Mouse (Mus musculus) heart, embryonic 15.5 days (tissue): ENCODE measurements around the gene Trim43a. TPM values are rescaled to one million over a fixed set of nuclear protein-coding genes. Genes with fewer than 3 reads are reported as not detected.
"Not testable (repeated sequence)": the region's sequence is repeated elsewhere in the genome, so short reads cannot be mapped to it uniquely, and the experiment has no call there.

Experiments
- ATAC-seq: fragments of 200-750 bp; cut with Nextera tagmentation; replicated peaks from 2 replicates; pipeline ENCODE4 v1.8.0; 2017; ENCODE audit warnings: low read depth, moderate TSS enrichment; ENCODE audit not compliant: insufficient number of reproducible peaks, insufficient read depth, low FRiP score
- H3K27ac ChIP-seq: fragments of 300-500 bp; sonication (generic); 2 replicates; pipeline ENCODE4 v1.5.1; 2015; ENCODE audit warnings: mild to moderate bottlenecking, inconsistent platforms
- H3K27me3 ChIP-seq: fragments of 300-500 bp; sonication (generic); 2 replicates; pipeline ENCODE4 v1.6.1; 2015; ENCODE audit warnings: inconsistent platforms
- H3K36me3 ChIP-seq: fragments of 300-500 bp; sonication (generic); 2 replicates; pipeline ENCODE4 v1.6.1; 2015; ENCODE audit warnings: mild to moderate bottlenecking, inconsistent platforms
- H3K4me1 ChIP-seq: fragments of 300-500 bp; sonication (generic); replicated peaks from 2 replicates; pipeline ENCODE4 v1.6.1; 2015; ENCODE audit warnings: inconsistent platforms
- H3K4me2 ChIP-seq: fragments of 300-500 bp; sonication (generic); 2 replicates; pipeline ENCODE4 v1.6.1; 2015; ENCODE audit warnings: inconsistent platforms, mild to moderate bottlenecking, moderate library complexity
- H3K4me3 ChIP-seq: fragments of 300-500 bp; sonication (generic); 2 replicates; pipeline ENCODE4 v1.5.1; 2015; ENCODE audit warnings: mild to moderate bottlenecking, inconsistent platforms
- H3K9ac ChIP-seq: fragments of 300-500 bp; sonication (generic); 2 replicates; pipeline ENCODE4 v1.6.1; 2015; ENCODE audit warnings: mild to moderate bottlenecking, inconsistent platforms
- H3K9me3 ChIP-seq: fragments of 300-500 bp; sonication (generic); replicated peaks from 2 replicates; pipeline ENCODE4 v1.6.1; 2016; ENCODE audit warnings: inconsistent platforms
- WGBS: fragments of 180-500 bp; shearing (Covaris S2); methylation state at CpG from one replicate; pipeline ENCODE4 v1.1.7; 2015; ENCODE audit warnings: mixed read lengths; 5-methylcytosine and 5-hydroxymethylcytosine counted together
- polyA plus RNA-seq: library from polyadenylated mRNA; unstranded; fragments of >200 nt; fragmentation: Nextera tagmentation; extraction: Ambion mirVana; gene quantifications from 2 replicates; pipeline ENCODE4 v1.2.1, GENCODE M21; 2015

The Trim43a gene
- polyA plus RNA-seq, result 0.08 and 0.16 TPM in 2 replicates

DNA sequence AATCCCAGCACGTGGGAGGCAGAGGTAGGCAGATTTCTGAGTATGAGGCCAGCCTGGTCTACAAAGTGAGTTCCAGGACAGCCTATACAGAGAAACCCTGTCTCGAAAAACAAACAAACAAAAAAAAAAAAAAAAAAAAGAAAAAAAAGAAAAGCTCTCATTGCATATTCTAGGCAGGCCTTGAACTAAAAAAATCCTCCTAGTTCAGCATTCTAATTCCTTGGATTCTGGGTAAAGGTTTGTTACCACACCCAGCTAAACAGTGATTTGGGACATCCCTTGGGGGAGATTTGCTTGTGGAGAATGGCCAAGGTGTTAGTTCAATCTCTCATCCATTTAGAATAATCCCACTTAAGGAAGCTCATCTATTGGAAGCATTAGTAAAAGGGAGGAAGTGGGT lies at the start of gene Trim43a:
Gene Trim43a, plus strand, starts transcription at position 301 of the 400 bp plus-strand sequence.
- H3K4me1 ChIP-seq, H3K9me3 ChIP-seq, H3K36me3 ChIP-seq, H3K4me3 ChIP-seq, H3K4me2 ChIP-seq, H3K27ac ChIP-seq, ATAC-seq, H3K27me3 ChIP-seq, H3K9ac ChIP-seq: not testable (repeated sequence)
- WGBS, result 69% methylated on average over 2 of the region's 2 CpGs

DNA sequence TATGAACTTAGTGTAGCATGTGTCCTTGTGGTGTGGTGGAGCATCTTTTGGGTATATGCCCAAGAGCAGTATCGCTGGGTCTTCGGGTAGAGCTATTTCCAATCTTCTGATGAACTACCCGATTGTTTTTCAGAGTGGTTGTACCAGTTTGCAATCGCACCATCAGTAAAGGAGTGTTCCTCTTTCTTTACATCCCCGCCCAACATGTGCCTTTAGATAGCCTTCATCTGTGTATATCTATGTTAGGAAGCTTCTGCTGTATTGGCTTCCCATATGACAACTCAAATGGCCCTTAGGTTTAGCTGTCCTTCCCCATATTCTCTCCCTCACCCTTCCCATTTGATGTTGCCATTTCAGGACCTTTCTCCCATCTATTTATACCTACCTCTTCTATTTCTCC lies 46.6 kb upstream of the Trim43a start:
- ATAC-seq, result no peak
- WGBS, result 93% methylated on average over 5 of the region's 5 CpGs

DNA sequence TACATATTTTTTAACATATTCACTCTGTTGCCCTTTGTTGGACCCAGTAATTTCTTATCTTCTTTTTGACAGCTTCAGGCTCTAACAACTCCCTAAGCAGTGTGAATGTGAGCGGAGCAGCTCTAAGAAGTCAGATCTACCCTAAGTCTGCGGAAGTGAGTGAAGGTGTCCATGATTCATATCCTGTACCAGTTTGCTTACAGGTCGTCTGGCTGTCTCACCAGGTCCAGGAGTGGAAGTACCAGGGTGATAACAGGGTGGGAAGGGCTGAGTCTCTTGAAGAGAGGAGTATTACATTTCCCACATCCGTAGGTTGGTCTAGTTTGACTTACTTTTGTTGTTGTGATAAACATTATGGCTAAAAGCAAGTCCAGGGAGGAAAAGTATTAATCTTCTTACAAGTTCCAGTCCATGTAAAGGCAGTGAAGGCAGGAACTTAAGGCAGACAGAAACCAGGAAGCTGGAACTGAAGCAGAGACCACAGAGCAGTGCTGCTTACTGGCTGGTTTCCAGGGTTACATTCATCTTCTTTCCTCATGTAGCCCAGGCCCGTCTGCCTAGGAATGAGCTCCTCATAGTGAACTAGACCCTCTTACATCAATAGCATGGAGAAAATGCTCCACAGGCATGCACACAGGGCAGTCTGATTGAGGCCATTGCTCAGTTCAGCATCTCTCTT lies 41.0 kb upstream of the Trim43a start:
- Histone ChIP-seq H3K27me3 (no peaks in the 10 kb centered on the region), H3K4me3 (no peak overlapping the region), H3K4me2 (no peak overlapping the region), H3K36me3 (no peaks in the 10 kb centered on the region), H3K27ac (no peak overlapping the region), H3K4me1 (no peaks in the 10 kb centered on the region), H3K9ac (no peak overlapping the region), H3K9me3 (no peaks in the 10 kb centered on the region)
- WGBS, result 50% methylated on average over 5 of the region's 5 CpGs
- no peak for ATAC-seq

More for the DNA sequence above, 46.6 kb upstream of the Trim43a start:
- Histone ChIP-seq H3K4me1 (no peaks in the 10 kb centered on the region), H3K27ac (no peak overlapping the region), H3K4me2 (no peak overlapping the region), H3K36me3 (no peaks in the 10 kb centered on the region), H3K9ac (no peak overlapping the region), H3K4me3 (no peak overlapping the region), H3K9me3 (no peaks in the 10 kb centered on the region), H3K27me3 (no peaks in the 10 kb centered on the region)

DNA sequence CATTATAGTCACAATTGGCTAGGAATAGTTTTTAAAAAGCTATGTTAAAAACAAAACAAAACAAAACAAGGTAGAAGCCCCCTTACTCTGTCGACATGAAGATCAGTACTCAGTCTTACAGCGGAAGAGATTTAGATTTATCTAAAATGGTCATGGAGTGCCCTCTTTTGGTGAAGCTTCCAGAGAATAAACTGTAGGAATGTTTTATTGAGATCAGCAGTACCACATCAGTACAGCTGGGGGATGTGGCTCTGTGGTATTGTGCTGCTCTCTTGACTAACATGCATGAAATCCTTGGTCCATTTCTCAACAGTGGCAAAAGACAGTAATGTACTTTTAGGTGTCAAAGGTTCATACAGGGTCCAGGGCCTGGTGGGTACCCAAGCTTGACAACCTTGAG lies 37.9 kb upstream of the Trim43a start:
- 22% methylated on average over 2 of the region's 2 CpGs for WGBS
- peak; percentile 39; the same call in 1 of the 2 replicates for ATAC-seq
- no peak overlapping the region for H3K4me2 ChIP-seq

DNA sequence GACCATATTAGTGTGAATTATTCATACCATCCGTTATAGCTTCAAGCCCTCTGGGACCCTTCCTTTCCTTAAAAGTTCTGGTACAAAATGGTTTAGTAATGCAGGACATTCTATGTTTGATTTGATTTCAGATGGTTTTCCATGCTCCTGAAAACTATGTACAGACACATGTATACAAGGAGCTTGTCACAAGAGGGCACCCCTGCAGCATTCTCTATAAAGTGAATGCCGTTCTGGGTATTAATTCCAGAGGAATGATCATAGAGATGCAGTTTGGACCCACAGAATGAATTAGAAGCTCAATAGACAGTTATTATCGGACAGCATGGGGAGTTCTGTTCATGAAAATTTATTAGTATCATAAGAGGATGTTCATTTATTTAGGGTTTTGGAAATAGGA lies 35.2 kb upstream of the Trim43a start:
- Histone ChIP-seq H3K9ac (no peak overlapping the region), H3K9me3 (no peaks in the 10 kb centered on the region), H3K4me3 (no peak overlapping the region), H3K4me2 (no peak overlapping the region), H3K4me1 (peaks cover 19% of the 10 kb centered on the region), H3K27ac (no peak overlapping the region), H3K27me3 (no peaks in the 10 kb centered on the region), H3K36me3 (no peaks in the 10 kb centered on the region)
- 39% methylated on average over 3 of the region's 3 CpGs for WGBS
- ATAC-seq, result no peak

More for the DNA sequence above, 37.9 kb upstream of the Trim43a start:
- Histone ChIP-seq H3K27me3 (no peaks in the 10 kb centered on the region), H3K4me1 (0 out of 2 replicates have a peak, but pooled peaks cover 6% of the 10 kb centered on the region), H3K4me3 (no peak overlapping the region), H3K9me3 (no peaks in the 10 kb centered on the region), H3K9ac (no peak overlapping the region), H3K27ac (no peak overlapping the region), H3K36me3 (no peaks in the 10 kb centered on the region)

DNA sequence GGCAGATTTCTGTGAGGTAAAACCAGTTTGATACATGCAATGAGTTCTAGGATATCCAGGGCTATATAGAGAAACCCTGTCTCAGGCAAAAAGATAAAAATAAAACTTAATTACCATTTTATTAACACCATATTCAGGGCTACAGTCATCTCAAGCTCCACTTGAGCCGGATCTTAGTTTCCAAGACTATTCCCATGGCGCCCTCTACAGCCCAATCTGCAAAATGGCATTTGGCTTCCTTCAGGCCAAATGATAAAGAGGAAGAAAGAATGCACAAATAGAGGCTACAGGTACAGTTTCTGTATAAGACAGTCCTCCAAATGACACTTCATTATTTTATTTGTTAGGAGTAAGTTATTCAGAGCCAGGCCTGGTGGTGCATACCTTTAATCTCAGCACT lies 34.5 kb upstream of the Trim43a start:
- no peak for ATAC-seq
- 1% methylated on average over 2 of the region's 2 CpGs for WGBS
- peaks cover 19% of the 10 kb centered on the region for H3K4me1 ChIP-seq

DNA sequence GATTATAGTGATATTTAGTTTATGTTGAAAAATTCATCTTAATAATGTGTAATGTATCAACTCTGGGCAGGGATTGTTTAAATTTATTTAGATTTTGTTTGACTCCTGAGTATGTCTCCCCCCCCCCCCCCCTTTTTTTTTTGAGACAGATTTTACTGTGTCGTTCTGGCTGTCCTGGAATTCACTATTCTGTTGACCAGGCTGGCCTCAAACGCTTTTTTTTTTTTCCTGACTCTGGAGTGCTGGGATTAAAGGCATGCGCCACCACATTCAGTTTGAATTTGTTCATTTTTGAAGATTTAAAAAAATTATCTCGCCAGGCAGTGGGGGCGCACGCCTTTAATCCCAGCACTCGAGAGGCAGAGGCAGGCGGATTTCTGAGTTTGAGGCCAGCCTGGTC lies 34.0 kb upstream of the Trim43a start:
- H3K27me3 ChIP-seq, result no peaks in the 10 kb centered on the region
- peaks cover 19% of the 10 kb centered on the region for H3K4me1 ChIP-seq
- H3K4me2 ChIP-seq, result no peak overlapping the region
- no peak for ATAC-seq
- H3K27ac ChIP-seq, result no peak overlapping the region
- H3K9ac ChIP-seq, result no peak overlapping the region
- WGBS, result 59% methylated on average over 8 of the region's 8 CpGs
- H3K4me3 ChIP-seq, result no peak overlapping the region
- no peaks in the 10 kb centered on the region for H3K9me3 ChIP-seq
- H3K36me3 ChIP-seq, result no peaks in the 10 kb centered on the region

More for the DNA sequence above, 34.5 kb upstream of the Trim43a start:
- H3K27me3 ChIP-seq, result no peaks in the 10 kb centered on the region
- no peak overlapping the region for H3K9ac ChIP-seq
- no peaks in the 10 kb centered on the region for H3K36me3 ChIP-seq
- H3K4me3 ChIP-seq, result no peak overlapping the region
- no peak overlapping the region for H3K27ac ChIP-seq
- no peaks in the 10 kb centered on the region for H3K9me3 ChIP-seq
- H3K4me2 ChIP-seq, result no peak overlapping the region

DNA sequence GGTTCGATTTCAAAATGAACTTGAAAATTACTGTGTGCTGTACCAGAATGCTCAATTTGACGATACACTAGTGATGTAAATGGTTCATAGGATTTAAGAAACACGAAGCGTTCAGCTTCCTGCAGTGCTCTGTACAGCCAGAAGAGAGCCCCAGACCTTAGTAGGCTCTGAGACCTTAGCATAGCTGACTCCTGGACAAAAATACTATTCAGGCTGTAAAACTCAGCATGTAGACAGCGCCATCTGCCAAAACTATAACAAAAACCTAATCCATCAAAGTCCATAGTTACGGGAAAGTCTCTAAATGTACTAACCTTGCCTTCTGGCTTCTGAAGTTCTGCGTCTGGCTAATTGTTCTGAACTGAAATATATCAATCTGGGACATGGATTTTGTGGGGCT lies 33.4 kb upstream of the Trim43a start:
- Histone ChIP-seq H3K27me3 (no peaks in the 10 kb centered on the region), H3K36me3 (0 out of 2 replicates have a peak, but pooled peaks cover 3% of the 10 kb centered on the region), H3K4me1 (peaks cover 19% of the 10 kb centered on the region), H3K4me3 (peak overlapping the region; percentile 98), H3K9ac (peak overlapping the region; percentile 79; the same call in 1 of the 2 replicates), H3K9me3 (no peaks in the 10 kb centered on the region), H3K4me2 (peak overlapping the region; percentile 89), H3K27ac (peak overlapping the region; percentile 11; the same call in 1 of the 2 replicates)
- 25% methylated on average over 7 of the region's 7 CpGs for WGBS
- ATAC-seq, result peak; percentile 64

DNA sequence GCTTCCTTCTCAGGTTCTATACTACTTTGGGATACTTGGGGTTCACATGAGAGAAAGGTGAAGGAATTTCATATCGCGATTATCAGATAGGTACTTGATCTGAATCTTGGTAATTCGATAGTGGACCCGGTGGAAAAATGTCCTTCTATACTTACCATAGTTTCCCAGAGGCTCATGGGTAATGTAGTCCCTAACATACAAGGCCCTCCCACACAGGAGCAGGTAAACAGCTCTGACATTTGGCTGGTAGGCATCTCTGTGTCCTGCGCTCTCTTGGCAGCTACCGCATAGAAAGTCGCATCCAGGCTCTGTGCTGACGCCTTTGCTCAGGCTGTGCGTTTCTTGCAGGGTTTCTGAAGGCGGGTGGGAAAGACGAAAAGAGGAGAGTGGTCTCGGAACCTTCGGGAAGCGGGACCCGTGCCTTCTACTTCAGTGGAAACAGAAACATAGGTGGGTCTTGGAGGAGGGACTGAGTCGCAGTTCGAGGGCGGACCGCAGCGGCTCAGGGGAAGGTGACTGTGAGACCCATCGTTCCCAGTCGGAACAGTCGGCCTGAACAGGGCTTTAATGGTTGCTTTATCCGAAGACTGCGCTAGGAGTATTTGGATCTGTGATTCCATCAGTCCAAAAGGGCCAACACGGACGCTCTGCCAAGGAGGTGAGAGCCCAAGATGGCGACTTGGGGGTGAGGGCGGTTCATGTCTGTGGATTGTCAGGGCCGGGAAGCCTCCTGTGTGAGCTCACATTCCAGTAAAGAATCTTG lies 32.7 kb upstream of the Trim43a start, which contains the start of gene Zfp949:
Gene Zfp949, plus strand, starts transcription at position 170 of the 763 bp plus-strand sequence.
- H3K9me3 ChIP-seq, result no peaks in the 10 kb centered on the region
- WGBS, result under 1% methylated on average over 30 of the region's 30 CpGs
- ATAC-seq, result peak; percentile 90

DNA sequence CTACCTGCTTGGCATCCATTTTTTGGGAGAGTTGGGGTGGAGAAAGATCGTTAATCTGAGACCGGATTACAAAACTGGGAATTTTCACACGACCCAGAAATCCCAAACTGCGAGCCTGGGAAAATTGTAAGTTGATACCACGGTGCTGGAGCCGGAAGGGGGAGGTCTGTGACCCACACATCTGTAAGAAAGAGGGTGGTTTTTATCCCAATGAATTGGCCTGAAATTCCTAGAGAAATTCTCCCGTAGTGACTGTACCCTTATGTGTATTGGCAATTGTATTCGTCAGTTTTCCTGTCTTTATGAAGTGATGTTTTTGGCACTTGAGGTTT lies 32.1 kb upstream of the Trim43a start:
- H3K4me1 ChIP-seq, result peaks cover 19% of the 10 kb centered on the region
- 0 out of 2 replicates have a peak, but pooled peaks cover 3% of the 10 kb centered on the region for H3K36me3 ChIP-seq
- no peak for ATAC-seq
- H3K4me2 ChIP-seq, result peak overlapping the region; percentile 89
- 2% methylated on average over 8 of the region's 8 CpGs for WGBS
- peak overlapping the region; percentile 83 for H3K27ac ChIP-seq
- no peaks in the 10 kb centered on the region for H3K27me3 ChIP-seq
- H3K4me3 ChIP-seq, result peak overlapping the region; percentile 98
- no peaks in the 10 kb centered on the region for H3K9me3 ChIP-seq
- peak overlapping the region; percentile 79 for H3K9ac ChIP-seq

More for the DNA sequence above, 32.7 kb upstream of the Trim43a start, which contains the start of gene Zfp949:
- Histone ChIP-seq H3K4me3 (peak within 1 kb of the TSS; percentile 98), H3K27ac (peak within 1 kb of the TSS; percentile 83), H3K4me2 (peak within 1 kb of the TSS; percentile 89), H3K27me3 (no peaks in the 10 kb centered on the region), H3K36me3 (0 out of 2 replicates have a peak, but pooled peaks cover 3% of the 10 kb centered on the region), H3K4me1 (peaks cover 19% of the 10 kb centered on the region), H3K9ac (peak within 1 kb of the TSS; percentile 79)

DNA sequence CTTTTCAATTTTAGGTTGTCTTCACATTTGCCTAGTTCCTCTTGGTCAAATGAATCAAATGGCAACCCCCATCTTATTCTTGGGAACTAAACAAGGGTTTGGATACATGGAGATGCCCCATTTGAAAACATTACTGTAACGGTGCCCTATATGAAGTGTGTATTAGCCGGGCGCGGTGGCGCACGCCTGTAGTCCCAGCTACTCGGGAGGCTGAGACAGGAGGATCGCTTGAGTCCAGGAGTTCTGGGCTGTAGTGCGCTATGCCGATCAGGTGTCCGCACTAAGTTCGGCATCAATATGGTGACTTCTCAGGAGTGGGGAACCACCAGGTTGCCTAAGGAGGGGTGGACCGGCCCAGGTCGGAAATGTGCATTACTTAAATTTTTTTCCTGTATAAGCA lies 27.6 kb upstream of the Trim43a start:
- Histone ChIP-seq H3K4me3 (no peak overlapping the region), H3K27ac (no peak overlapping the region), H3K4me2 (no peak overlapping the region), H3K9ac (no peak overlapping the region), H3K27me3 (no peaks in the 10 kb centered on the region), H3K4me1 (peaks cover 14% of the 10 kb centered on the region), H3K9me3 (no peaks in the 10 kb centered on the region), H3K36me3 (peaks cover 17% of the 10 kb centered on the region; the same call in 1 of the 2 replicates)
- 96% methylated on average over 14 of the region's 14 CpGs for WGBS
- ATAC-seq, result no peak
